Mouse (Mus musculus) central nervous system, embryonic 11.5 days (tissue): ENCODE results near the gene Tcf23. TPM values are rescaled to one million over a fixed set of nuclear protein-coding genes. Genes with fewer than 3 reads are reported as not detected.

ENCODE experiments used
- polyA plus RNA-seq: library from polyadenylated mRNA; depleted of rRNA; stranded (reverse); fragments of >200 nt; gene quantifications from 2 replicates; pipeline ENCODE4 v1.2.3, GENCODE M21; 2012; rRNA removed

Tcf23 gene
- not detected in 2 replicates for polyA plus RNA-seq

DNA sequence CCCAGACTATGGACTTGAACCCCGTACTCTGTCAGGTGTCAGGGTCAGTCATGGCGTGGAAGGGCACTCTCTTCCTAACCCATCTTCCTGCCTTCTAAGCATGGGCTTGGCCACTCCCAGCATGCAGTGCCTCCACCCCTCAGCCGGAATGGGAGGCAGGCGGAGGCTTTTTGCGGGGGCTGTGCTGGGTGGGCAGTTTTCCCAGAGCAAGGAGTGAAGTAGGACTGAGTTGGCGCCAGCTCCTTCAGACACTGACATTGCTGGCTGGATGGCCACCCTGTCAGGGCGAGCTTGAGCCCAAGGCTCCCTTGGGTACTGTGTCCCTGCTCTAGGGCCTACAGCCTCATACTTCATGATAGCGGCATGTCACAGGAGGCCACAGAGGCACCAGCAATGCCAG lies at the start of gene Tcf23:
Gene Tcf23 (plus strand): TSS at position 247 of the 400 bp plus-strand sequence.

DNA sequence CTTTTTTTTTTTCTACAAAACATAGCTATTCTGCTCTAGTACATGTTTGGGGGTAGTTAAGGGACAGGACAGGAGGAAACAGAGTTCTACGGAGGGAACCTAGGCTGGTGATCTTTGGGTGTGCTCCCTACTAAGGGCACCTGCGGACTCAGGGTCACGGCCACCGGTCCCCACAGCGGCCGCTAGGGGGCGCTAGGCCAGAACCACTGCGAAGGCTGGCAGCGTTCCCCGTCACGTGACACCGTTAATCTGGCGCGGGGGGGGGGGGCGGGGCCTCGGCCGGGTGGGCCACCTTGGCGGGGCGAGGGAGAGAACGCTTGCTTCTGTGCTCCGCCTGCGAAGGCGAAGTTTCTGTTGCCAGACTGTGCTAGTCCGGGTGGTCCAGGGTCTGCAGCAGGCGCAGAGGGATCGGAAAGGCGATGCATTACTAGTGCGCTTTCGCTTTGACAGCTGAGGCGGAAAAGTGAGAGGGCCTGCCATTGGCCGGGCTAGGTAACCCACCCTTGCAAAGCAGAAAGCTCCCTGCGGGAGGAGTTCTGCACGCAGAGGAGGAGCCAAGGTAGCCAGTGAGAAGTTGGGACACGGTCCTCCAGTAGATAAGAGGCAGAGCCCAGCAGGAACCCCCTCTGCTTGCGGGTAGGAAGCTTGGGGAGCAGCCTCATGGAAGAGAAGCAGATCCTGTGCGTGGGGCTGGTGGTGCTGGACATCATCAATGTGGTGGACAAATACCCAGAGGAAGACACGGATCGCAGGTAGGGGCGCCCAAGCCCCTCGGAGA lies 47.0 kb upstream of the Tcf23 start, which contains the start of gene Khk:
Gene Khk (plus strand): TSS at position 176 of the 778 bp plus-strand sequence.

DNA sequence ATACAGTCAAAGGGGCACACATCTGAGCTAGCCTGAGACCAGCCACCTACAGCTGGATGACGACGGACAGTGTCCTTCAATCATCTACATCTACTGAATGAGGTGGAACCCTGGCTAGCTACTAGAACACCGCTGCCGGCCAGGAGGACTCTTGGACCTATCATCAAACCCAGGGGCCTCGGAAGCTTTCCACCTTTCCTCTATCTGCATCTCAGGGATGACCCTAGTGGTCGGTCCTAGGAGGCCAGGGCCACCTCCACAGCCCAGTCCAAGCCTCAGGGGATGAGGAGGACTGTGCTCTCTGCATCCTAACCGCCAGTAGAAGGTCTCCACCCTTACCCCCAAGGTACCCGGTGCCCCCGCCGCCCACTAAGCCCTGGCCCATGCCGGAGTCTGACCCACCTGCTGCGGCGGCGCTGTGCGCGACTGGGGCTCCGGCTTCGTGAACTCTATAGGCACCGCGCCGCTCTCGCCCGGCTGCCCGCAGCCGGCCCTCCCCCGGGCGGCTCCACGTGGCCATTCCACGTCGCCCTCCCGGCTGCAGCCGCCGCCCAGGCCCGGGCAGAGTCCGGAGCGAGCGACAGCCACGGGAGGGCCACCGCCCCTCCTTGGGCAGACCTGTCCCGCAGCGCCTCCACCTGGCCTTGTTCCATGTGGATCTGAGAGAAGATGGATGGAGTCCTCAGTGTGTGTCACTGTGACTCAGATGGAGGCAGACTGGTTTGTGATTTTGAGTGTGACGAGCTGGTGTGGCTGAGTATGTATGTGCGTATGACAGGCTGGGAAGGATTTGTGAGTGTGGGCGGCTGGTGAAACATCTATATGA lies 23.3 kb upstream of the Tcf23 start, which contains the start of gene Cgref1:
Gene Cgref1 (minus strand): TSS at position 636 of the 826 bp plus-strand sequence.

DNA sequence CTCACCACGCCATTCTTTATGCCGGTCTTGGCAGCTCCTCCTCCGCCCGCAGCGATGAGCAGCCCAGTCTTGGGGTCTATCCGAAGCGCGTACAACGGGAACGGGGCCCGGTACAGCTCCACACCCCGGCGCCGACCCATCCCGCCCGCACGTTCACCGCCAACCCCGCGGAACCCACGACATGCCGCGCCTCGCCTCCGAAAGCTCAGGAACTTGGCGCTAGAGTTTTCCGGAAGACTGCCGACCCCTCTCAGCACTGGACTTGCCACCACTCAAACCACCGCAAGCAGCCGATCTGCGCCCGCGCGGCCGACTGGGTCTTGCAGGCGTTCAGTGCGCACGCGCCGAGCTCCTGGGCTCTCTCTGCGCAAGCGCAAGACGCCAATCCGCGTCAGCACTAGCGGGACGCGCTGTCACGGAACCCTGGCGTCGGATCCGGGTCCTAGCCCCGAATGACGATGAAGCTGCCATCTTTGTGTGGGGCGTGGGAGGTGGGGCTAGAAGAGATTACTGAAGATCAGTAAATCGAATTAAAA lies 8.4 kb upstream of the Tcf23 start, which contains the start of gene Preb:
Gene Preb (minus strand): TSS at position 396 of the 536 bp plus-strand sequence.

Other genes starting within 250 kb of the Tcf23 start
- gene Mapre3, start 154.0 kb upstream of the Tcf23 start, polyA plus RNA-seq: 60.4 and 116 TPM in 2 replicates
- gene Tmem214, start 100.7 kb upstream of the Tcf23 start, polyA plus RNA-seq: 40.6 and 60.9 TPM in 2 replicates
- 40.0 and 53.1 TPM in 2 replicates for gene Agbl5, start 80.0 kb upstream of the Tcf23 start, polyA plus RNA-seq
- 218 and 282 TPM in 2 replicates for gene Ost4, start 60.9 kb upstream of the Tcf23 start, polyA plus RNA-seq
- gene Emilin1, start 55.3 kb upstream of the Tcf23 start, polyA plus RNA-seq: 34.1 and 81.9 TPM in 2 replicates
- 13.1 and 16.0 TPM in 2 replicates for gene Khk, start 47.2 kb upstream of the Tcf23 start, polyA plus RNA-seq
- gene Cgref1, start 23.1 kb upstream of the Tcf23 start, polyA plus RNA-seq: 5.7 and 7.5 TPM in 2 replicates
- gene Preb, start 8.3 kb upstream of the Tcf23 start, polyA plus RNA-seq: 176 and 202 TPM in 2 replicates
- 88.7 and 89.8 TPM in 2 replicates for gene Atraid, start 79.7 kb downstream of the Tcf23 start, polyA plus RNA-seq
- gene Slc5a6, start 80.3 kb downstream of the Tcf23 start, polyA plus RNA-seq: 10.2 and 16.3 TPM in 2 replicates
- 41.0 and 59.8 TPM in 2 replicates for gene Cad, start 86.1 kb downstream of the Tcf23 start, polyA plus RNA-seq
- not detected in 2 replicates for gene Dnajc5g, start 137.6 kb downstream of the Tcf23 start, polyA plus RNA-seq
- 8.6 and 9.1 TPM in 2 replicates for gene Slc30a3, start 139.6 kb downstream of the Tcf23 start, polyA plus RNA-seq
- 0.29 and 1.1 TPM in 2 replicates for gene Trim54, start 148.1 kb downstream of the Tcf23 start, polyA plus RNA-seq
- gene Ucn, start 170.2 kb downstream of the Tcf23 start, polyA plus RNA-seq: not detected in 2 replicates
- 43.5 and 63.4 TPM in 2 replicates for gene Mpv17, start 185.6 kb downstream of the Tcf23 start, polyA plus RNA-seq
- gene Gm29609, start 211.2 kb downstream of the Tcf23 start, polyA plus RNA-seq: 4.0 and 4.7 TPM in 2 replicates
- gene Gtf3c2, start 211.5 kb downstream of the Tcf23 start, polyA plus RNA-seq: 128 and 129 TPM in 2 replicates
- gene Snx17, start 224.6 kb downstream of the Tcf23 start, polyA plus RNA-seq: 94.2 and 95.9 TPM in 2 replicates
- gene Eif2b4, start 224.8 kb downstream of the Tcf23 start, polyA plus RNA-seq: 54.2 and 97.9 TPM in 2 replicates
- gene Zfp513, start 233.6 kb downstream of the Tcf23 start, polyA plus RNA-seq: 51.5 and 95.5 TPM in 2 replicates